In the genomic region with DNA sequence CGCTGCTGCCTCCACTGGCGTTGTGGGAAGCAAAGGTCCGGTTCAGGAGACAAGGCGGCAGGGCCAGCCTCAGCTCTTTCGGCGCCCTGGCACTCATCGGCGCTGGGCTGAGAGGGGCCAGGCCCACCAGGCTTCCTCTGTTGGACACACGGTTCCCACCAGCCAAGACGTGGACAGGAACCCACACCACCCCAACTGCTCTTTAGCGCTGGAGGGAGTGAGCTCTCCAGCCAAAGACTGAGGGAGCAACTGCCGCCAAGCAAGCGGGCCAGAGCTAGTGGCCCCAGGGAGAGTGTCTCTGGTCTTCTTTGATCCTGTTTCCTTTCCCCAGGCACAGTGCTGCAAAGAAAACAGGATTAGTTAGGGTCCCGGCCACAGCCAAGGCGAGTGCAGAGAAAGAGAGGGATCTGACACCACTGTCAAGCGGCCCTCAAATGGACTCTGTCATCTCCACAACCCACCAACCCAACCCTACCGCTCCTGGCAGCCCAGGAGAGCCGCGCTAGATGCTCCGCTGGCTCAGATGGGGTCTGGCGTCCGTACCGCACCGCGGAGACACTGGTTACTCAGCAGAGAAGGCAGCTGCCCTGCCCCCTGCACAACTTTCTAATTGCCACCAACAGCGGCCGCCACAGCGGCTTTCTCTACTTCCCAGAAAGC, we compare ENCODE assay signal across 8 mouse cellular contexts. TPM values are rescaled to one million over a fixed set of nuclear protein-coding genes. Genes with fewer than 3 reads are reported as not detected.
DNase-seq lines count a peak whose midpoint lies in the region; ATAC-seq and TF ChIP-seq lines count a peak whose summit lies in the region.

No protein-coding gene starts in this region.

- no peak overlapping the region for H3K27ac ChIP-seq in gastrocnemius, adult 2 months
- no peak overlapping the region for H3K27ac ChIP-seq in ES-E14 (ENCODE audit: insufficient read depth, low read depth, low read length, poor library complexity, severe bottlenecking)
- H3K27ac ChIP-seq in forebrain, embryonic 13.5 days, result no peak overlapping the region
- H3K27ac ChIP-seq in midbrain, embryonic 14.5 days (replicated peaks; ENCODE audit: low read depth, low read length), result peak overlapping the region; percentile 80
- no peak overlapping the region for H3K27ac ChIP-seq in thymus, adult 2 months (ENCODE audit: control insufficient read depth, insufficient read depth, low read length)

- H3K9ac ChIP-seq in ES-E14 (ENCODE audit: insufficient read depth, low read depth, low read length, poor library complexity, severe bottlenecking), result no peak overlapping the region
- peak overlapping the region; percentile 75 for H3K9ac ChIP-seq in forebrain, embryonic 13.5 days
- peak overlapping the region; percentile 85 for H3K9ac ChIP-seq in midbrain, embryonic 14.5 days (replicated peaks; ENCODE audit: low read length)

- no peak for TF ChIP-seq POLR2A in thymus, adult 2 months (IDR thresholded peaks at IDR 0.05; ENCODE audit: control insufficient read depth, extremely low read depth, insufficient read depth, low read length, poor library complexity)

- intact Hi-C loops in gastrocnemius, adult 2 months (cut with DNase I), result no loop called here

- DNase-seq in gastrocnemius, adult 2 months, result peak; percentile 14
- DNase-seq in gastrocnemius, postnatal 10 days, result no peak
- DNase-seq in ES-E14 (ENCODE audit: low read depth, low spot score), result no peak
- DNase-seq in layer of hippocampus, adult 18-20 months (ENCODE audit: low spot score in 2 of 2), result peak; percentile 21 to 65
- peak; percentile 66 for DNase-seq in midbrain, embryonic 14.5 days
- no peak for DNase-seq in thymus, postnatal 36 days
- no peak for DNase-seq in thymus, adult 2 months

- ATAC-seq in forebrain, embryonic 13.5 days, result peak; percentile 31; the same call in 1 of the 2 replicates
- peak; percentile 47; the same call in 1 of the 2 replicates for ATAC-seq in midbrain, embryonic 14.5 days (ENCODE audit: low FRiP score, low TSS enrichment)

- H3K27me3 ChIP-seq in forebrain, embryonic 13.5 days, result peaks cover 46% of the 10 kb centered on the region
- H3K27me3 ChIP-seq in midbrain, embryonic 14.5 days (ENCODE audit: control insufficient read depth, insufficient read depth, low read length), result peaks cover 9% of the 10 kb centered on the region; the same call in 1 of the 2 replicates
- no peaks in the 10 kb centered on the region; the same call in 1 of the 2 replicates for H3K27me3 ChIP-seq in thymus, adult 2 months (ENCODE audit: control insufficient read depth, insufficient read depth, low read length)

- no peaks in the 10 kb centered on the region for H3K9me3 ChIP-seq in ES-E14 (ENCODE audit: control insufficient read depth, insufficient read depth, low read depth, low read length)
- no peaks in the 10 kb centered on the region for H3K9me3 ChIP-seq in forebrain, embryonic 13.5 days (replicated peaks)
- H3K9me3 ChIP-seq in midbrain, embryonic 14.5 days (ENCODE audit: control insufficient read depth, low read length), result no peaks in the 10 kb centered on the region

- WGBS in forebrain, embryonic 13.5 days, result under 1% methylated on average over 28 of the region's 28 CpGs
- WGBS in midbrain, embryonic 14.5 days, result under 1% methylated on average over 28 of the region's 28 CpGs
- WGBS in thymus, adult 2 months, result 7% methylated on average over 28 of the region's 28 CpGs

- in situ Hi-C loops in ES-E14 (cut with MboI; ENCODE audit: low sequenced_read_pairs in 2 of 2, unreplicated experiment in 2 of 2), result no loop called here

- H3K4me1 ChIP-seq in ES-E14 (ENCODE audit: control insufficient read depth in 2 of 2, insufficient read depth in 2 of 2, low read length in 2 of 2, poor library complexity in 1 of 2), result peaks cover 0 to 4% of the 10 kb centered on the region in 2 experiments; a peak in 1 of 4 replicates
- H3K4me1 ChIP-seq in forebrain, embryonic 13.5 days, result peaks cover 28% of the 10 kb centered on the region
- peaks cover 14% of the 10 kb centered on the region for H3K4me1 ChIP-seq in midbrain, embryonic 14.5 days (ENCODE audit: control insufficient read depth, insufficient read depth, low read length)
- no peaks in the 10 kb centered on the region for H3K4me1 ChIP-seq in thymus, adult 2 months (replicated peaks; ENCODE audit: control insufficient read depth, insufficient read depth, low read length)

- peak overlapping the region; percentile 56 for H3K4me3 ChIP-seq in gastrocnemius, adult 2 months
- peak overlapping the region; percentile 78 to 89; a peak in 3 of 4 replicates for H3K4me3 ChIP-seq in ES-E14 (ENCODE audit: insufficient read depth in 1 of 2, low read depth in 1 of 2, low read length in 2 of 2, poor library complexity in 1 of 2, severe bottlenecking in 1 of 2)
- peak overlapping the region; percentile 58 for H3K4me3 ChIP-seq in forebrain, embryonic 13.5 days
- peak overlapping the region; percentile 69 for H3K4me3 ChIP-seq in midbrain, embryonic 14.5 days (replicated peaks; ENCODE audit: low read depth, low read length)
- no peak overlapping the region for H3K4me3 ChIP-seq in thymus, adult 2 months (ENCODE audit: control insufficient read depth, insufficient read depth, low read length)

- no peaks in the 10 kb centered on the region for H3K36me3 ChIP-seq in ES-E14 (ENCODE audit: control insufficient read depth, insufficient read depth, low read length, poor library complexity, severe bottlenecking)
- no peaks in the 10 kb centered on the region for H3K36me3 ChIP-seq in forebrain, embryonic 13.5 days (ENCODE audit: poor library complexity, severe bottlenecking)
- H3K36me3 ChIP-seq in midbrain, embryonic 14.5 days (ENCODE audit: control insufficient read depth, insufficient read depth, low read length), result no peaks in the 10 kb centered on the region
- H3K36me3 ChIP-seq in thymus, adult 2 months (ENCODE audit: control insufficient read depth, insufficient read depth, low read length), result no peaks in the 10 kb centered on the region

- H3K4me2 ChIP-seq in forebrain, embryonic 13.5 days, result peak overlapping the region; percentile 95
- H3K4me2 ChIP-seq in midbrain, embryonic 14.5 days (ENCODE audit: low read length), result peak overlapping the region; percentile 95

- no peak for TF ChIP-seq CTCF in gastrocnemius, adult 2 months (IDR thresholded peaks at IDR 0.05)
- TF ChIP-seq CTCF in thymus, adult 2 months (IDR thresholded peaks at IDR 0.05; ENCODE audit: borderline replicate concordance, control insufficient read depth, extremely low read depth, insufficient read depth, low read length, poor library complexity), result no peak

TF ChIP-seq in ES-E14, 5 proteins besides CTCF, POLR2A, EP300 and RAD21:
- TF ChIP-seq CHD2 (IDR thresholded peaks at IDR 0.05; ENCODE audit: low read depth, low read length) (no peak), ZNF384 (IDR thresholded peaks at IDR 0.05; ENCODE audit: low read depth, low read length) (no peak), ZC3H11A (IDR thresholded peaks at IDR 0.05; ENCODE audit: borderline replicate concordance, low read depth, low read length) (no peak), MAFK (IDR thresholded peaks at IDR 0.05; ENCODE audit: insufficient read depth, low read depth, low read length) (no peak), HCFC1 (IDR thresholded peaks at IDR 0.05; ENCODE audit: borderline replicate concordance, insufficient read depth, low read length) (no peak)

RNA-seq across cellular contexts. Expression of gene AI593442, which starts 1.3 kb away (rescaled TPM):
- total RNA-seq in gastrocnemius, adult 2 months (2021), result under 1 TPM; 0.08 to 0.20 TPM
- under 1 TPM; 0.25 to 0.42 TPM for total RNA-seq in gastrocnemius, postnatal 10 days (2021)
- 0.16 and 0.54 TPM in 2 replicates for total RNA-seq in ES-E14 (2012; rRNA removed)
- 7.0 and 7.5 TPM in 2 replicates for polyA plus RNA-seq in forebrain, embryonic 13.5 days (2015; fragmentation: Nextera tagmentation; extraction: Ambion mirVana)
- 100 to 1,000 TPM; 109 to 121 TPM for total RNA-seq in layer of hippocampus, adult 18-20 months (2021)
- 56.1 and 56.7 TPM in 2 replicates for polyA plus RNA-seq in midbrain, embryonic 14.5 days (2014; fragmentation: Nextera tagmentation; extraction: Ambion mirVana)
- 0.03 and 0.05 TPM in 2 replicates for polyA plus RNA-seq in thymus, adult 2 months (2012; rRNA removed)

Comparison
In these comparisons a context has a peak if more than half of its experiments do, and no peak if none do; other contexts are left out.
1. DNase-seq: peak in gastrocnemius, adult 2 months (single experiment), layer of hippocampus, adult 18-20 months (2 of 2) and midbrain, embryonic 14.5 days (single experiment); none in gastrocnemius, postnatal 10 days (single experiment), ES-E14 (single experiment), thymus, postnatal 36 days (0 of 2) and thymus, adult 2 months (single experiment).
2. RNA of gene AI593442, which starts 1.3 kb away (total RNA-seq): 109 to 121 TPM in layer of hippocampus, adult 18-20 months; 0.16 to 0.54 TPM in ES-E14, 0.25 to 0.42 TPM in gastrocnemius, postnatal 10 days and 0.08 to 0.20 TPM in gastrocnemius, adult 2 months; every median in the first group is over 10 times any median in the second.